Mouse (Mus musculus) erythroblast, embryonic 14.5 days (primary cell): ENCODE data around the gene Agap1.

Experiments
- GATA1 ChIP-seq: IDR thresholded peaks from 2 replicates; pipeline ENCODE4 v1.6.1; 2012; ENCODE audit warnings: low read length, inconsistent platforms, mixed read lengths
- TAL1 ChIP-seq: IDR thresholded peaks from 3 replicates; pipeline ENCODE4 v1.6.1; 2012; ENCODE audit warnings: low read length, inconsistent platforms, mixed read lengths

- TF ChIP-seq TAL1 (no peak), GATA1 (no peak)
Measured at GRCm38 (mm10) chr1:89602879-89603278, 148.3 kb downstream of the Agap1 start.
